Mouse (Mus musculus) gastrocnemius, postnatal 36 days (tissue): ENCODE results near the gene 1700016C15Rik. TPM values are rescaled to one million over a fixed set of nuclear protein-coding genes. Genes with fewer than 3 reads are reported as not detected.

Source experiments
- DNase-seq, 2 experiments: peaks; one replicate each; pipeline ENCODE4 v3.0.0; 2022
- intact Hi-C: fragments of 180-260 bp; cut with DNase I; formaldehyde crosslinking; loops from one replicate; pipeline ENCODE4 v1.15.1; 2025
- long read RNA-seq, 2 experiments: library from polyadenylated mRNA; stranded (forward); transcript quantifications; one replicate each; pipeline ENCODE4 v2.0.0; 2021
- total RNA-seq, 2 experiments: library from RNA; stranded (reverse); gene quantifications; 2 replicates each; pipeline ENCODE4 v1.2.3; 2021

The 1700016C15Rik gene
- total RNA-seq: under 1 TPM in 1 of 2 experiments, not detected in 1; 0.36 TPM
- long read RNA-seq, experiment 1: 0 reads
- long read RNA-seq, experiment 2: 0 reads

DNA sequence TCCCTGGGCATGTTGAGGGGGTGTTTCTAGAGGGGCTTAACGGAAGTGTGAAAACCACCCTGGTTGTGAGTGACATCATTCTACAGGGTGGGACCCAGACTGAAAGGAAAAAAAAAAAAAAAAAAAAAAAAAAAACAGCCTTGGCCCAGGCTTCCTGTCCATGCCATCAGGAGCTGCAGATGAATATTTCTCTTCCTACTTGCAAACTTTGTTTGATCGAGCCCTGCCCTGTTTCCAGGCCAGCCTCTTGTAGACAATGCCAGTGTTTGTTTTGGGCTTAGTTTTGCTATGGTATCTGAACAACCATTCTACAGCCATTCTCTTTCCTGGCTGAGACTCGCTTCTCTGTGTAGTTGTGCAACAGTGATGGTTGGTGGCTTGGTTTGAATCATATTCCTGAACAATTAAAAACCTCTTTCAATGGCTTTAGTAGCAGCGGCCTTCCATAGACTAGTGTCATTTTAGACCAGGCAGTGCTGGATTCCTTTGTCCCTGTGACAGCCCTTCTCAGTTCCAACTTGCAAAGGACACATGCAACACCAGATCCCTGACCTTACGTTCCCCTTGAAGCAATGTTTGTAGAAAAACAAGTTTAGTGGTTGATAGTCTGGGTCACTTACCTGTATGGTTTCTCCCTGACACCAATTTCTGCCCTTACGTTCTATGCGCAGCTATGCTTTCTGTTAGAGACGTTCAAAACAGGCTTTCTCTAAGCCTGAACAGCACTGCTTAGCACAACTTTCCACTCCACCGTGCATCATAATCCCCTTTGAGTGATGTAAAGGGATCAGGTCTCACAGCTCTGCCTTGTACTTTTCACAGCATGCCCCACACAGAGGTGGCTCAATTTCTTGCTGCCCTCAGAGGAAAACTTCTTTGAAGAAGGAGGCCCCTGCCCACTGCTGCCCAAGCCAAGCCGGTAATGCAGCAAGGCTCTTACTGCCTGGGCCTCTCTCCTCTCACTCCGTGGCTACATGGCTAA lies at the start of gene 1700016C15Rik:
1700016C15Rik (plus strand) TSS at position 772 of the 982 bp plus-strand sequence.
- intact Hi-C loops: no loop called here
- DNase-seq: no peak

DNA sequence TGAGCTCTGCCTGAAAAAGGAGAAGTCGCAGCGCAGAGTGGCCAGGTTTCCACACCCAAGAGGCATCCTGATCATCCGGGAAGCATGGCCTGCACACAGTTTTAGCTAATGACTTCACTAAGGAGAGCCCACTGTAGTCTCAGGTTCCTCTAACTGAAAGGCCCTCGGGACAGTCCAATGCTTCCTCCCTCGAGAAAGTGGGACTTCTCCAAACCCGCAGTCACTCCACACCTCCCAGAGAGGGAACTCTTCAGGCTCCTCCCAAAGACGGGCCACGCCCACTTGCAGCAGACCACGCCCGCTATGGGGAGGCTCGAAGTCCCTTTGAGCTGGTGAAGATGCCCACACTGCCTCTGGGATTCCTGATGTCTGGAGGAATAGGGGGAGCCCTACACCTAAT lies 48.4 kb upstream of the 1700016C15Rik start:
- intact Hi-C loops: loop anchor here (5.0 to 10.0 kb wide), 2 partner anchors 479 to 676 kb away; no protein-coding TSS in a partner anchor

DNA sequence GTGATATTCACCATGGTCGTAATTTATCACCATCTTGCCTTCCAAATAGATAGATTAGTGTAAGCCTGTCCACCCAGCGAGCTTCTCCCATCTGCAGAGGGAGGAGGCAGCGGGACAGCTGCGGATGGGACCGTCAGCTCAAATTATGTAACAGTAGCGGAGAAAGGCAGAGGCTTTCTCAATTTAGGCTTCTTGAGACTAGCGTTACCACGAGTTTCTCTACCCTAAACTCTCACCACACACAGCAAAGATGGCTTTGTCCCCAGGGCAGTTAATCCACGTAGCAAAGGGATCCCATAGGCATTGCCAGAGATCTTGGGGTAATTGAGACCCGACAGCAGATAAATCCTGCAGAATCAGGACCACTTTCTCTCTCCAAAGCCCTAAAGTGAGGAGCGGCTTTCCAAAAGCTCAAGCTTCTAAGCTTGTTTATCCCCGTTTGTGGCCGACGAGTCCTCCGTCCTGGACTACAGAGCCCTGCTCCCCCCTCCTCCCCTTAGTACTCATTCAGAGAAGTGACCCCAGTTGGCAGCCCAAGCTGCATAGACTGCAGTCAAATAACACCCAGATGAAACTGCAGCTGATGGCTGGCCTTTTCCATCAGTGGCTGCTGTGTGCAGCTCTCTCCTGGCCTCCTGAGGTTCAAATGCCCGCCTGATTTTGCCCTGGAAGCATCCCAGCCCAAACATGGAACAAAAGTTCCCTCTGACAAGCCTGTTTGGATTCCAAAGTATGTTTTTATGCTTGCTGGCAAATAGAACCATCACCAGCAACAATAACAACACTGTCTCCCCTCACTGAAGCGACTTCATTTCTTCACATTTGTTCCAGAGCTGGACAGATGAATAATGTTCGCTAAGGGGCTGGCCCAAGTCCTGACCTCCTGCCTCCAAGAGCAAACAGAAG lies 45.4 kb upstream of the 1700016C15Rik start:
- DNase-seq: peak in 1 of 2 experiments; percentile 16
- intact Hi-C loops: loop anchor here (2.0 to 10.0 kb wide), 3 partner anchors 275 to 679 kb away; no protein-coding TSS in a partner anchor

More for the DNA sequence above, 48.4 kb upstream of the 1700016C15Rik start:
- no peak for DNase-seq

DNA sequence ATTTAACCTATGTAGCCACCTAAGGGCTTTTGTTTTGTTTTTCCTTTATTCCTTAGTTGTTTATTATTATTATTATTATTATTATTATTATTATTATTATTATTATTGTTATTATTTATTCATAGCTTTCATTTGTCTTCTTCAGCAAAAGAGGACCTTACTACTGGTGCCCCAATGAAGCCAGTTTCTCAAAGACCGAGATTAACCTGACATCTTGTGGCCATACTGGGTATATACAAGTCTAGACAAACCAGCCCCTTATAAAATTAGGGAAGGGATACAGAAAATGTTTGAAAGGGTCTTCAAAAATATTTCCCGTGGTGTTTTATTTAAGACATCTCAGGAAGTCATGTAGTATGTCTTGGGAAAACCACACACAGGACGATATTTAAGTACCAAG lies 44.7 kb upstream of the 1700016C15Rik start:
- intact Hi-C loops: loop anchor here (2.0 to 10.0 kb wide), 5 partner anchors 276 to 803 kb away; no protein-coding TSS in a partner anchor
- no peak for DNase-seq

DNA sequence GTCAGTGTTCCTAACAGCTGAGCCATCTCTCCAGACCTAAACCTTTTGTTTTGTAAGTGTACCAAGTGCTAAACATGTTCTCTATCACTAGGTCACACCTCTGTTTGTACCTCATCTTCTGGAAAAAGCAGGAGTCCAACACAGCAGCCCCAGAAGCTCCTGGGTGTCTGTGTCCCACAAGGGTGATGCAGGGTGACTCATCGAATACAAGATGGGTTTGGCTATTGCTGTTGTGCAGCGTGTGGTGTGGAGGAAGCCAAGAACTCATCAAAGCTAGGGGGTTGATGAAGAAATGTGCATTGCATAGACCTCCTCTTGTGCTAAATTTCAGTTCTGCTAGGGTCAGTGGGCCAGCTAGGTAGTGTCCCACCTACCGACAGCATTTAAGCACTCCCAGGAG lies 43.5 kb upstream of the 1700016C15Rik start:
- no peak for DNase-seq
- intact Hi-C loops: loop anchor here (5.0 to 10.0 kb wide), 3 partner anchors 499 to 804 kb away; no protein-coding TSS in a partner anchor

DNA sequence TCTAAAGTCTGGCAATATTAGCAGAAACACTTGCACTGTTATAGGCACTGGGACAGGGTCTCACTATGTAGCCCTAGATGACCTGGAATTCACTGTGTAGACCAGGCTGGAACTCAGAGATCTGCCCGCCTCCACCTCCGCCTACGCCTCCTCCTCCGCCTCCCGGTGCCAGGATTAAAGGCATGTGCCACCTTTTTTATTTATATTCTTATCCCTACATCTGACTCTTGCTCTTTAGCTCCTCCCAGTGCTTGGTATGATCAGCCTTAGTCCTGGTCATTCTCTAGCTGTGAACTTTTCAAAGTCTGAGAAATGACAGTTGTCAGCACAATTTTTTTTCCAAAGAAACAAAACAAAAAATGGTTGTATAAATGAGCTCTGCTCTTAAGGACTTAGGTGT lies 42.6 kb upstream of the 1700016C15Rik start:
- DNase-seq: no peak
- intact Hi-C loops: loop anchor here (5.0 to 10.0 kb wide), 3 partner anchors 500 to 805 kb away; no protein-coding TSS in a partner anchor

DNA sequence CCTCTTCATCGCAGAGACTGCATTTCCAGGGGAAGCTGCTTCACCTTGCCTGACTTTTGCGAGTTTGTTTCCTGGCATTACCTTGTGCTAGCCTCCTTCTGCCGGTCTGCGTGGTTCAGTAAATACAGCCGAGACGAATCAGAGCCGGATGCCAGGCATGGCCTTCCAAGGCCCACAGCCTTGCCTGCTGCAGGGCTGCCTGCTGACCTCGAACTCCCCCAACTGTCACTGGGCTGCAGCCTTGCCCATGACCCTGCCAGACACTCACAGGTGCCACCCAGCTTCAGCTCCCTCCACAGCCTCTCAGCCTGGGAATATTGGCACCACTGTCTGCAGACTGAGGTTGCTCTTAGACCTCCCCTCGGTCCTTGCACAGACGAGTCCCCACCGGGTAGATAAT lies 37.1 kb upstream of the 1700016C15Rik start:
- DNase-seq: no peak
- intact Hi-C loops: no loop called here

DNA sequence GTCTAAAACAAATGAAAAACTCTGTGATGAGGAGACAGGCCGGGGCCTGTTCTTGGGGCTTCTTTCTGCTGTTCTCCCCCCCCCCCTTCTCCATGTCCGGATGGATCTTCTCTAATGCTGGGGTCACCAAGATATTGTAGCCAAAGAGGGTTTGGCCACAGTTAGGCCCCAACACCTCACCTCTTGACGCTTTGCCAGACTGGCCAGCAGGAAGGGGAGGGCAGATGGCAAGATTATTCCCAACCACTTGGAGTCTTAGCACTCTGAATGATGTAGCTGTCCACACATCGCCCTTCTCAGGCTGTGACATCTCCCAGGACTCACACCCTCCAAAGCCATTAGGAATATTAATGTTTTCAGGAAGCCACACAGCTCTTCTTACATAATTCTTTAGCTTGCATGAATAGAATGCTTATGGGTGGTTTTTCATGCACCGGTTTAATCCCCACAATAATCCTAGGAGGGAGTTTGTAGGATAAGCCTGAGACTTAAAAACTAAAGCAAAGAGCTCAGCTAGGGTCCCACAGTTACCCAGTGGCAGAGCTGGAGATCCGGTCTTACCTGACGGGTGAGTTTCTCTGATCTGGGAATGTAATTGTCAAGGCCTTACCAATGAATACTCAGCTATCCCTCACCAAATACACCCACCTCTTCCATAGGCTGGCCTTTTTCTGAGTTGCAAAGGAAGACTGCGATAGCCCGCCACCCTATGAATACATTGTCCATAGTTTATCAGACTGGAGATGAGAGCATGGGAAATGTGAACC lies 35.9 kb upstream of the 1700016C15Rik start:
- intact Hi-C loops: no loop called here
- no peak for DNase-seq

DNA sequence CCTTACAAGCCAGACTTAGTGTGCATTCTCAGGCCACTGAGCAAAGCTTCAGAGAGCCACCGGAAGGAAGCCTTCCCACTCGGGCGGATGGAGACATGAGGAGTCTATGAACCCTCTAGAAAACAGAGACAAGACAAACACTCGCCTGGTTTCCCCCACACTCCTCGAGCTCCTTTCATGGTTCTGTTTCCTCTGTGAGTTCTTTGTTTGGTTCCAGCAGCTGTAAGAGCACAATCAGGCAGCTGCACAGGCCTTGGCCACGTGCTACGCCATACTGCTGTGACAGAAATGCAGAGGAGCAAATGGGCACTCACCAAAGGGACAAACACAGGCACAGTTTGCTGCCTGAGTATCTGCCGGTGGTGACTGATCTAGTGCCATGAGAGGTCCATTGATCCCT lies 29.1 kb upstream of the 1700016C15Rik start:
- DNase-seq: no peak
- intact Hi-C loops: loop anchor here (5.0 kb wide), 1 partner anchor 818 kb away; no protein-coding TSS in a partner anchor

DNA sequence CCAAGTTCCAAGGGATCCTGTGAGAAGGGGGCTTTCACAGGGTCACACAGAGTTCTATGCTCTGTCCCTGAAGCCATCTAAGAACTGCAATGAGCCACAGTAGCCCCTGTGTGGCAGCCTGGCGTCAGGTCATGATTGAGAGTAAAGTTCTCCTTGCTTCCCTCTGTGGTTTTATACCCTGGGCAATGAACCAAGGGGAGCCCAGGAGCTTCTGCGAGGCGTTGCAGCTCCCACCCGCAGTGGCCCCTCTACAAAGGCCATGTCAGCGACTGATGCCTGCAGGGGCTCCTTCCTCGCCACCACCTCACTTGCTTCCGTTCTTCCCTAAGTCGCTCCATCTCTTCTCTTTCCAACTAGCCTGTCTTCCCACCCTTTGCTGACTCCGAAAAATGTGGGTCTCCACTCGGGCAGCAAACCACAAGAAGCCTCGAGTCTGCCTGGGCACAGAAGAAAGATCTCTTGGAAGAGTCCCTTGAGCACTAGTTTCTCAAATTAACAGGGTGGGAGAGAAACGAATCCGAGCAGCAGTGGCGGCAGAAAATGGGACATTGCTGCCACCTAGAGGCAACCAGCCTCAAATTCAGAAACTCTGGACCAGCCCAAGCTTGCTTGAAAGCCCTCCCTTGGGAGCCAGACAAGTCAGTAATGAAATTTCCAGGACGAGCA lies 27.0 kb upstream of the 1700016C15Rik start:
- intact Hi-C loops: loop anchor here (5.0 kb wide), 1 partner anchor 820 kb away; no protein-coding TSS in a partner anchor

DNA sequence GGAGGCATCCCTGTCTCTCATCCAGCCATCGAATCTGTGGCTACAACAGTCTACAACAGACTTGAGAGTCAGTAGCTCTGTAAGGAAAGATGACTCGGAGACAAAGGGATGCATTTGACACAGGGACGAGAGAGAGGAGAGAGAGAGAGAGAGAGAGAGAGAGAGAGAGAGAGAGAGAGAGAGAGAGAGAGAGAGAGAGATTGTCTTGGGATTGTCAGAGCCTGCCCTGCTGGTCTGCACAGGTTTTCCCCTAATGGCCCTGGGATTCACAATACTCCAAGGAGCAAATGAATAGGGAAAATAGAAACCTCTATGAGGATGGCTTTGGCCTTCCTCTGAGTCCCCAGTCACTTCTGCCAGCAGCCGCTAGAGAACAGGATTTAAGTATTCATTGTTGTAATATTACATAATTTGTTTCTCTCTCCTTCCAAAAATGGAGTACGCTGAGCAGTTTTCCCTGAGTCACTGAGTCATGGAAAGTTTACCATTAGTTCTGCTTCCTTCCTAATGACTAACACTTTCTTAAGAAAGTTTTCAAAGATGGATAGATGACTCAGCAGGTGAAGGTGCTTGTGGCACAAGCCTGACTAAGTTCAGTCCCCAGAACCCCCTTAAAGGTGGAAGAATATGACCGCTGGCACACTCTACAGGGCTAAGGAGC lies 26.3 kb upstream of the 1700016C15Rik start:
- DNase-seq: no peak
- intact Hi-C loops: loop anchor here (5.0 kb wide), 1 partner anchor 821 kb away; no protein-coding TSS in a partner anchor

More for the DNA sequence above, 27.0 kb upstream of the 1700016C15Rik start:
- peak; percentile 60 to 69 for DNase-seq

DNA sequence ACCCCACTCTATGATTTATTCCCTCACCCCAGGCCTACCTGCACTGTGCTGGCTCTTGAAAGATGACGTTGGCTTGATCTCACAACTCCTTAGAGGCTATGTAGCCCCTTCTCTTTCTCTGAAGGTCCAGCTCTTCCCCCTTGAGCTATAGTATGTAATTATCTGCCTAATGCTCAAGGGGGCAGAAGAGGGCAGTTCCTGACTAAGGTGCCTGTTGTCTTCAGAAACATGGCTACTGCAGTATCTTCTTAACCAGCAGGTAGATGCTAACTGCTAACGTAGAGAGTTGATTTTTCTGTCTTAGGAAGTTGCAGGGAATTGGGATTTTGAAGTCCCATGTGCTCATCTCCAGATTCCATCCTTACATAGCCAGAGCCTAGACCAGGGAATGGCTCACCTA lies 24.4 kb upstream of the 1700016C15Rik start:
- intact Hi-C loops: no loop called here

DNA sequence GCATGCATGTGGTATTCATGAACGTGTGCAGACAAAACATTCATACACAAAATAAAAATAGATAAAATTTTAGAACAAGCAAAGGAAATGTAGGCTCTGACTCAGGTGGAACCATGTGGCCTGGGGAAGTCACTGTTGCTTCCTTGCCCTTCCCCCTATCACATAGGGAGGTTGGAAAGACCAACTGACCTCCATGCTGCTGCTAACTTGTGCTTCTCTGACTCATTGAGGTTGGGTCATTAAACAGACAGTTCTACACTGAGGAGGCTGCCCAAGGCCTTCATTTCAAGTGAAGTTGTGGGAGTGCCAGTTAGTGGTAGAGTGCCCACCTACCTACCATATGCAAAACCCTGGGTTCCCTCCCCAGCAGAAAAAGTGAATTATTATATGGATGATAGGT lies 22.0 kb upstream of the 1700016C15Rik start:
- intact Hi-C loops: no loop called here
- no peak for DNase-seq

More for the DNA sequence above, 24.4 kb upstream of the 1700016C15Rik start:
- DNase-seq: no peak

DNA sequence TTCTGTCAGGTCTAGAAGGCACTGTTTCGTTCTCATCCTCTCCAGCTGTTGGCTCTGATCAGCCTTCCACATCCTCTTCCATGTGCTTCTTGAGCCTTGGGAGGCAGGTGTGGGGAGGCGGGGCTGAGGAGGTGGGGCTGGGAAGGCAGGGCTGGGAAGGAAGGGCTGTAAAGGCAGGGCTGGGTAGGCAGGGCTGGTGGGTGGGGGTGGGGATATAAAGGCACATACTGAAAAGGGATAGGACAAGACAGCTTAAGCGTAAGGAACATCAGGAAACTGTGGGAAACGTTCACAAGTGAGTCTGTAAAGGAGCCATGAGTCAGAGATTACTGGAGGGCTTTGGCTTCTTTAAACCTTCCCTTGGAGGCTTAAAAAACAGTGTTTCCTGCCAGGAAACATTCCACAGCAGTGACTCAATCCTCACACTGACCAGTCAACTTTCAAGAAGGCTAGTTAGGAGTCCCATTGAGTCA lies 21.0 kb upstream of the 1700016C15Rik start:
- intact Hi-C loops: no loop called here
- DNase-seq: no peak

DNA sequence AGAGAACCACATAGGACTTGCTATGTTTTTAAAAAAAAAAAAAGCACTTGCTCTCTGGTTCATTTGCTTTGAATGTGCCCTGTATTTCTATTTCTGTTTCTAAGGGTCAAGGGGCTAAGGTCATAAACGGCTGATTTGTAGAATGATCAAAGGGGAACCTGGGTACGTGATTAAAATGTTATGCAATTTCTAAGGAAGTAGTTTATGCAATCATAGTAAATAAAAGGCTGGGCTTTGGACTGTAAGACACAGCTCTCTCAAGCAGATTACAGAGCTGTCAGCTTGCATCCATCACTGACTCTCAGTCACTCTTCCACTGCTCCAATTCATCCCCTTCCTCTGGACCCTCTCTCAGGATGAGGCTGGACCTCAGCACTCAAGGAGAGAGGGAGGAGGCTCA lies 18.6 kb upstream of the 1700016C15Rik start:
- intact Hi-C loops: no loop called here
- DNase-seq: no peak

DNA sequence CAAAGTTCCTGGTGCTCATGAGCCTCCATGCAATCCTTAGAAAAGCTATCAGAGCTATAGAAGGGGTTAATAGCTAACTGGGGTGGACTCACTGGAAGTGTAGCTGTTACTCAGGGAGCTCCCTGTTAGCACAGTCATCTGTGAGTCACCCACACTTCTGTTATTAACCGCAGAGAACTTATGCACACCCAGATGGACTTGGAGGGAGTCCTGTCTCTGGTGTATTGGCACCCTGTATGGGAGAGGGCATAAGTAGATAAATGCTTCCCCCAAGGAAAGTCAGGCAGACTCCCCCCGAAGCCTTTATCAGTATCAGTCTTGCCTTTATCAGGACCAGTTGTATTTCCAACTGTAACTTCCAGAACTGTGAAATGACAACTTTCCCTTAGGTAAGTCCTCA lies 18.2 kb upstream of the 1700016C15Rik start:
- DNase-seq: no peak
- intact Hi-C loops: no loop called here

DNA sequence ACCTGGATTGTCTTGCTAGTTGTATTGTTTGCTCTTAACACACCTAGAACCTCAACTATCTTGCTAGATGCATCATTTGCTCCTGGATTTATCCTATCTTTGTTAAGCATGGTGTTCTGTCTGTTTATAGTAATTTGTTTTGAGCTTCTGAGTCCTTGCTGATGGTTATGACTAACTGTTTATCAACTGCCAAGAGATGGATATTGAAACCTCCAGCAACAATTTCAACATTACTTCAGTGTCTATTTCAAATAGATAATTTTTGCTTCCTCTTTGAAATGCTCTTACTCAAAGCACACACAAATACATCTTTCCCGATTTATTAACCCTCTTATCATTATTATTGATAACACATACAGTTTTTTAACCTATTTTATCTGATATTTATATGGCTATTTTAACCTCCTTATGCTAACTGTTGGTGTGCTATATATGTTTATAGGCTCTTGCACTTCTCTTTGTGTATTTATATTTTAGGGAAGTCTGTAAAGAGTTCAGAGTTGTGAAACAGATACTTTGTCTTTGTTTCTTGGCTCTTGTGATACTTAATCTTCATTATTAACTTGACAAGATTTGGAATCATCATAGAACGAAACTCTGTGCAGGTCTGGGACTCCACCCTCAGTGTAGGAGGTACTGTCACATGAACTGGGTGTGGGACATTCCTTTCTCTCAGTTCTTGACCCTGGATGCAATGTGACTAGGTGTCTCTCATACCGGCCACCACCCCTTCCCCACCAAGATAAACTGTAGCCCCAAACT lies 15.8 kb upstream of the 1700016C15Rik start:
- intact Hi-C loops: no loop called here

More for the DNA sequence above, 15.8 kb upstream of the 1700016C15Rik start:
- no peak for DNase-seq
